Mouse (Mus musculus): Measurements from ENCODE around the gene Tmem131. TPM values are rescaled to one million over a fixed set of nuclear protein-coding genes. Genes with fewer than 3 reads are reported as not detected.
A peak's percentile ranks its signal among the peaks of the same experiment; 100 is the strongest.
"Not testable (repeated sequence)": the region's sequence is repeated elsewhere in the genome, so short reads cannot be mapped to it uniquely, and the experiment has no call there.

Tmem131 gene
- polyA plus RNA-seq, 1 experiment from 2014 or later: 14.7 TPM

DNA sequence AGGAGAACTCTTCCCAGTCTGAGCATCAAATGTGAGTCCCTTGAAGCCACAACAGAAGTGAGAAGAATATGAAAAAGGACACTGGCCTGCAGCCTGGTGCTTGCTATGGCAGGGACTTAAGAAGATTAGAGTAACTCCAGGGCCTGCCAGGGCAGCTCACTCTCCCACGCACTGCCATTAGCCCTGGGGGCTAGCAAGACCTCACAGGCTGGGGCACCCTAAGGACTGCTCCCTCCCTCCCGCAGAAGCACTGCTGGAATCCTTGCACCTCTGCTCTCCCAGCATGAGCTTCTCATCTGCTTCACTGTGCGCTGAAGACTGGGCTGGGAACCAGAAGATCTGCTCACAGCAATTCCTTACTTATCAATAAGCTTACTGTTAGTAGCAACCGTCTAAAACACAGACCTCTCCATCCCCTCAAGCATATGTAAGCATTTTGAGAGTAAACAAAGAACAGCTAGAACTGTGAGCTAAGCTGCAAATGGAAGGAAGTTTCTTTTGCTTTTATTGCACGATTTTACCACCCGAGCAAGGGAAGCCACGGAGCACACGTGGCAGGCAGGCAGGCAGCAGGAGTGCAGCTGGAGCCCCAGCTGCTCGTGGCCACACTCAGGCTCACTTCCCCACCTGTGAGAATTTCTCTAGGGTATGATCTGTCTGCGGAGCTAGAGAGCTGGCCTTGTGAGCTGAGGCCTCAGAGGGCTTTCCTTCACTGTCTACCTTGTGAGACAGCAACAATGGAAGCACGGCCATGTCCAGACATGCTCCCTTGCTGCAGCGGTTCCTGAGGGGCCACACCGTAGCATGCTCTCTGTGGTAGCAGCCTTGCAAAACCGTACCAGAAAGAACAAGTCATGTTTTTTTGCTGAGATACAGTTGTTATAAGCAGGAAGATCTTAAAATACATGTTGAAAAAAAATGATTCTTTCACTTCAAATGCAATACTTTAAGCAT lies 112.3 kb downstream of the Tmem131 start:
- H3K4me2 ChIP-seq (replicated peaks): no peak overlapping the region
- H3K27me3 ChIP-seq: no peaks in the 10 kb centered on the region
- H3K27ac ChIP-seq (replicated peaks): peak overlapping the region; percentile 85
- 28% methylated on average over 14 of the region's 14 CpGs for WGBS
- peak; percentile 60; the same call in 1 of the 2 replicates for ATAC-seq (ENCODE audit: insufficient number of reproducible peaks, low FRiP score, low TSS enrichment, low read depth)
- no peaks in the 10 kb centered on the region for H3K9me3 ChIP-seq (replicated peaks)
- H3K4me1 ChIP-seq: peaks cover 9% of the 10 kb centered on the region; the same call in 1 of the 2 replicates
- H3K9ac ChIP-seq: no peak overlapping the region
- peaks cover 43% of the 10 kb centered on the region for H3K36me3 ChIP-seq
- H3K4me3 ChIP-seq (replicated peaks): no peak overlapping the region

DNA sequence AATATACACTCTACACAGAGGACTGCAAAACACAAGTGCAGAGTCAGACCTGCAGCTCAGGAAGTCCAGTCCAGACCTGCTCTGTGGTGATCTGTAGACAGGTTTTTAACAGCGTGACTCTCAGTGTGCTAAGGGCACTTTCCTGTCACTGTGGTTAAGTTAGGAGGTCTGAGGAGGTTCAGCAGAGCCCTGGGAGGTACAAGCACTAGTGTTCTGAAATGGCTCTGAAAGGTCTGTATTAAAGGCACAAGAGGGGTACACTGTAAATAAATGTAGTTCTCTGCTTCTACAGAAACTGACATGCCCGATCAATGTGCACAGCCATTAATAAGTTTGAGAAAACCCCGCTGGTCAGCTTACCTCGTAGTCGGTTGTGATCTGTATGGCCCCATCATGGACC lies 119.1 kb downstream of the Tmem131 start:
- ATAC-seq (ENCODE audit: insufficient number of reproducible peaks, low FRiP score, low TSS enrichment, low read depth): no peak
- 88% methylated on average over 5 of the region's 5 CpGs for WGBS
- H3K36me3 ChIP-seq: peaks cover 67% of the 10 kb centered on the region

DNA sequence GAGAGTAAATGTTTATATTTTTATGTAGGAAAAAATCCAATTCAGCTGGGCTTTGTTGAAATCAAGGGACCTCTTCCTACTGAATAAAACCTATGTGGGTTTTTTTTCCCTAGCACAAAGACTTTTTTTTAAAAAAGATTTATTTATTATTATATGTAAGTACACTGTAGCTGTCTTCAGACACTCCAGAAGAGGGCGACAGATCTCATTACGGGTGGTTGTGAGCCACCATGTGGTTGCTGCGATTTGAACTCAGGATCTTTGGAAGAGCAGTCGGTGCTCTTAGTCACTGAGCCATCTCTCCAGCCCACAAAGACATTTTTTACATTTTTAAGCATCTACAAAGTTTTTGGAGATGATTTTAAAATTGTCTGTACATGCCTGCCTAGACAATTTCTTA lies 121.5 kb downstream of the Tmem131 start:
- H3K9ac ChIP-seq; H3K27me3 ChIP-seq; H3K27ac ChIP-seq (replicated peaks); H3K4me2 ChIP-seq (replicated peaks); H3K4me3 ChIP-seq (replicated peaks); ATAC-seq (ENCODE audit: insufficient number of reproducible peaks, low FRiP score, low TSS enrichment, low read depth); H3K9me3 ChIP-seq (replicated peaks); H3K4me1 ChIP-seq: not testable (repeated sequence)
- 85% methylated on average over 4 of the region's 4 CpGs for WGBS
- peaks cover 76% of the 10 kb centered on the region for H3K36me3 ChIP-seq

More for the DNA sequence above, 119.1 kb downstream of the Tmem131 start:
- Histone ChIP-seq H3K27ac (replicated peaks) (no peak overlapping the region), H3K4me2 (replicated peaks) (no peak overlapping the region), H3K4me3 (replicated peaks) (no peak overlapping the region), H3K9me3 (replicated peaks) (no peaks in the 10 kb centered on the region), H3K9ac (no peak overlapping the region), H3K27me3 (no peaks in the 10 kb centered on the region), H3K4me1 (no peaks in the 10 kb centered on the region)

DNA sequence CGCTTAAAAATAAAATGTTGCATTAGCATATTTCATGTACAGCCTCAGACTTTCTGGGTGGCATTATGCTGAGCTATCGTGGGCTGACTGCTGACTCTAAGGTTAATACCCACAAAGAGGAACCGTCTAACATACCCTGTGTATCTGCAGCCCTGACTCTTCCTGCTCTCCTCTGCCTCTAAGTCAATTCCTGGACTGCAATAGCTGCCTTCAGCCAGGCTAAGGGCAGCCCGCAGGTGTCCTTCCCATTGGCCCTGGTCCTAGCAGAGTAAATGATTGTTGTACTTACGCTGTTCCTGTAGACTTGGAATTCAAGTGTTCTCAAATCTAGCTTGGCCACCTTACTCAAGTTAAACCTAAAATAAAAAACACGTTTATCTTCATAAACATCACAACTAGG lies 128.3 kb downstream of the Tmem131 start:
- Histone ChIP-seq H3K4me1 (no peaks in the 10 kb centered on the region), H3K9ac (no peak overlapping the region), H3K27me3 (no peaks in the 10 kb centered on the region), H3K4me2 (replicated peaks) (no peak overlapping the region), H3K27ac (replicated peaks) (no peak overlapping the region), H3K9me3 (replicated peaks) (no peaks in the 10 kb centered on the region), H3K36me3 (peaks cover 77% of the 10 kb centered on the region), H3K4me3 (replicated peaks) (no peak overlapping the region)
- 92% methylated on average over 6 of the region's 6 CpGs for WGBS
- no peak for ATAC-seq (ENCODE audit: insufficient number of reproducible peaks, low FRiP score, low TSS enrichment, low read depth)

DNA sequence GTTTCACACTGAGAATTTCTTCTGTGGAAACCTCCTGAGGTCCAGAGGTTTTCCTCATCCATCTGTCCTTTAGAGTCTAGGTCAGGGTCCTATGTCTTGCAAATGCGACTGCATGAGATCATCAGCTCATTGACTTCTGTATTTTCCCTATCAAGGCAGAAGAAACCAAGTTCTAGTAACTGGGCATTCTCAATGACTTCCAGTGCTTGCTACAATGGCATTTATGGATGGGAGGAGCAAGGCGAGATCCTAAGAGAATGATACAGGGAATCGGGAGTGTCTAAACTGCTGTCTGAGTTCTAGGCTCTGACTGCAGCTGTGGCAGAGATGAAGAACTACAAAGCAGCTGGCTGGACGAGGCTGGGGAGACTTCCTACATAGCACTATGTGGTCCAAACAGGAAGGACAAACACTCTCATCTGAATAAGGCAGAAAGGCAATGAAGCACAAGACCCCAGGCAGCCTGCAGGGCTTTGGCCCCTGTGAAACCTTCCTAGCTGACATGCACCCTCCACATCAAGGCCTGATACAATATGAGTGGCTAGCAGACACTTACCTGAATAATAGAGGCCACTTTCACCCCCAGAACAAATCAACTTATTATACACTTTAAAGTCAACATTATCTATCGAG lies 129.1 kb downstream of the Tmem131 start:
- H3K9me3 ChIP-seq (replicated peaks): no peaks in the 10 kb centered on the region
- peaks cover 80% of the 10 kb centered on the region for H3K36me3 ChIP-seq
- WGBS: 82% methylated on average over 5 of the region's 5 CpGs

DNA sequence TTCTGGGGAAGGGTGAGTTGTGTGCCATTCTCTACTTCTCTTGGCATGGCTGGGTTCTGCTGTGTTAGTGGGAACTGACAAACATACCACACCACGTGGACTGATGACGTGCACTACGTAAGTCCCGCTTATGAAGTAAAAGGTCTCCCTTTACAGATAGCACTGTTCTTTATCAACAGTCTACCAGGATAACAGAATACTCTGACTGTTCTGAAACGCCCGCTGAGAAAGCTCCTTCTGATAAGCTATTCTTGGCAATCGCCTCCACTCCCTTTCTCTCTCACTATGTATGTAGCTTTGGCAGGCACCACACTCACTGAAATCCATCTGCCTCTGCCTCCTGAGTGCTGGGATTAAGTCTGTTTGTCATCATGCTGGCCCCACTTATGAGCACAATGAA lies 130.1 kb downstream of the Tmem131 start:
- ATAC-seq (ENCODE audit: insufficient number of reproducible peaks, low FRiP score, low TSS enrichment, low read depth): no peak
- Histone ChIP-seq H3K4me2 (replicated peaks) (no peak overlapping the region), H3K4me3 (replicated peaks) (no peak overlapping the region), H3K9ac (no peak overlapping the region), H3K27ac (replicated peaks) (no peak overlapping the region), H3K9me3 (replicated peaks) (no peaks in the 10 kb centered on the region), H3K27me3 (no peaks in the 10 kb centered on the region), H3K4me1 (no peaks in the 10 kb centered on the region), H3K36me3 (peaks cover 83% of the 10 kb centered on the region)
- WGBS: 83% methylated on average over 7 of the region's 7 CpGs

More for the DNA sequence above, 129.1 kb downstream of the Tmem131 start:
- Histone ChIP-seq H3K4me3 (replicated peaks) (no peak overlapping the region), H3K4me2 (replicated peaks) (no peak overlapping the region), H3K27me3 (no peaks in the 10 kb centered on the region), H3K9ac (no peak overlapping the region), H3K4me1 (no peaks in the 10 kb centered on the region), H3K27ac (replicated peaks) (no peak overlapping the region)
- no peak for ATAC-seq (ENCODE audit: insufficient number of reproducible peaks, low FRiP score, low TSS enrichment, low read depth)

DNA sequence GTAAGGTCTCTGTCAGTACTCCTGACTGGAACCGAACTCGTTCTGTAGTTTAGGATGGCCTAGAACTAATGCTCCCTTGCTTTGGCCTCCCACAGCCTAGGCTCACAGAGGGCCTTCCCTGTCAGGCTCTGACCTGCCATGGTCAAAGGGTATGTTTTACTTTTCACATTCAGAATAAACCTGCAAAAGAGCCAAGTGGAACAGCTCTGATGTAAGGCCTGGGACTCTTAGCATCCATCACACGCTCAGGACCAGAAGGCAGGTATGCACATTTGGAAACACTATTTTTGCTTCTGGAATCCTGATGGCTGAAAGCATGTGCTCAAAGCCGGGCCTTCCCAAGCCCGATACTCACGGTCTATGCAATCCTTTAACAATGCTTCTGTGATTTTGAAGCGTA lies 131.7 kb downstream of the Tmem131 start:
- no peak overlapping the region for H3K27ac ChIP-seq (replicated peaks)
- H3K36me3 ChIP-seq: peaks cover 83% of the 10 kb centered on the region
- H3K4me2 ChIP-seq (replicated peaks): no peak overlapping the region
- no peak overlapping the region for H3K9ac ChIP-seq
- WGBS: 90% methylated on average over 7 of the region's 7 CpGs
- no peak overlapping the region for H3K4me3 ChIP-seq (replicated peaks)
- H3K27me3 ChIP-seq: no peaks in the 10 kb centered on the region
- no peaks in the 10 kb centered on the region for H3K9me3 ChIP-seq (replicated peaks)
- no peaks in the 10 kb centered on the region for H3K4me1 ChIP-seq
- ATAC-seq (ENCODE audit: insufficient number of reproducible peaks, low FRiP score, low TSS enrichment, low read depth): no peak

DNA sequence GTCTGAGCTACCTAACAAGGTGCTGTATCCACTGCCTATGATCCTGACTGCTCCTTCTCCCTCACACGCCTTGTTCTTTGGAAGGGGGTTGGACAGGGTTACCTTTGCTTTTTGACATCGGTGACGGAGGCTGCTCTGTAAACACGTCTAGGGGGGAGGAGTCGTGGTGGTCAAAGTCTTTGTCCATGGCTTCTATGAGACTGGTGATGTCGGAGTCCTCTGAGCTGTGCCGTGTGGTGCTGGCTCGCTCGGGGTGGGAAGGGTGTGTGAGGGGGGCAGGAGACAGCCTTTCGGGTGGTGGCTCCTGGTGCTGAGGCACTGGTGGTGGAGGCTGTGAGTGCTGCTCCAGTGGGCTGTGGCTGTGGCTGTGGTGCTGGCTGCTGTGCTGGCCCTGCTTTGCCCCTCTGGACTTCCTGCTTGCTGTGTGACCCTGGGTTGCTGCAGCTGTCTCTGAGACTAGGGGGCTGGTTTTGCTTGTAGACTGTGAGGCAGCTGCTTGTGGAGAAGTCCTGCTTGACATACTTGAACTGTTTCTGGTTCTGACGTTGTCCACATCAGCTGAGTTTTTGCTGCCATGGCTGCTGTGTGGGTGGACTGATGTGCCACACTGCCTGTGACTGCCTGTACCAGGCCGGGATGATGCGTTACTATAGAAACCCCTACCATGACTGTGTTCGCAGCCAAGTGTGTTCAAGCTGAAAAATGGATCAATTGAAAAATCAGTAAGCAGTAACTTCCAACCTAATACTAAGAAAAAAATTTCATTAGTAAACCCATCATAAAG lies 135.5 kb downstream of the Tmem131 start:
- WGBS: 92% methylated on average over 14 of the region's 14 CpGs
- Histone ChIP-seq H3K9ac (no peak overlapping the region), H3K27me3 (no peaks in the 10 kb centered on the region), H3K27ac (replicated peaks) (no peak overlapping the region), H3K4me1 (0 out of 2 replicates have a peak, but pooled peaks cover 6% of the 10 kb centered on the region), H3K36me3 (peaks cover 92% of the 10 kb centered on the region), H3K9me3 (replicated peaks) (no peaks in the 10 kb centered on the region), H3K4me2 (replicated peaks) (no peak overlapping the region), H3K4me3 (replicated peaks) (no peak overlapping the region)
- no peak for ATAC-seq (ENCODE audit: insufficient number of reproducible peaks, low FRiP score, low TSS enrichment, low read depth)

DNA sequence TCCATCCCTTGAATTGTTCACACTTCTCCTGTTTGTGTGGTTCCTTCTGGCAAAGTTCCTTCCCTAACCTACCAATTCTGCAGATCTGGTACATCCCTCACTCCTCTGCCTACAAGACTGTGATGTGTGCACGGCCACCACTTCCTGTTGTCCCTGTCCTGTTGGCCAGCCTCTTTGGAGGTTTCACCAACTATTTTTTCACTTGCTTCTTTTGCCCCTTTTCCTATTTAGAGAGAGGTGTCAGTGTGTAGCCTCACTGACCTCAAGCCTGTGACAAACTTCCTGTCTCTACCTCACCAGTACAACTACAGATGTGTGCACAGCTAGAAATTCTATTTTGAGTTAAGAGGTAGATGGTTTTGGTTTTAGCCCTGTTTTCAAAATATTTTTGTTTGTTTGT lies 136.4 kb downstream of the Tmem131 start:
- Histone ChIP-seq H3K4me1 (0 out of 2 replicates have a peak, but pooled peaks cover 6% of the 10 kb centered on the region), H3K9me3 (replicated peaks) (no peaks in the 10 kb centered on the region), H3K4me2 (replicated peaks) (no peak overlapping the region), H3K4me3 (replicated peaks) (no peak overlapping the region), H3K27me3 (no peaks in the 10 kb centered on the region), H3K36me3 (peaks cover 89% of the 10 kb centered on the region), H3K9ac (no peak overlapping the region), H3K27ac (replicated peaks) (no peak overlapping the region)
- 93% methylated on average over 1 of the region's 1 CpGs for WGBS
- no peak for ATAC-seq (ENCODE audit: insufficient number of reproducible peaks, low FRiP score, low TSS enrichment, low read depth)

DNA sequence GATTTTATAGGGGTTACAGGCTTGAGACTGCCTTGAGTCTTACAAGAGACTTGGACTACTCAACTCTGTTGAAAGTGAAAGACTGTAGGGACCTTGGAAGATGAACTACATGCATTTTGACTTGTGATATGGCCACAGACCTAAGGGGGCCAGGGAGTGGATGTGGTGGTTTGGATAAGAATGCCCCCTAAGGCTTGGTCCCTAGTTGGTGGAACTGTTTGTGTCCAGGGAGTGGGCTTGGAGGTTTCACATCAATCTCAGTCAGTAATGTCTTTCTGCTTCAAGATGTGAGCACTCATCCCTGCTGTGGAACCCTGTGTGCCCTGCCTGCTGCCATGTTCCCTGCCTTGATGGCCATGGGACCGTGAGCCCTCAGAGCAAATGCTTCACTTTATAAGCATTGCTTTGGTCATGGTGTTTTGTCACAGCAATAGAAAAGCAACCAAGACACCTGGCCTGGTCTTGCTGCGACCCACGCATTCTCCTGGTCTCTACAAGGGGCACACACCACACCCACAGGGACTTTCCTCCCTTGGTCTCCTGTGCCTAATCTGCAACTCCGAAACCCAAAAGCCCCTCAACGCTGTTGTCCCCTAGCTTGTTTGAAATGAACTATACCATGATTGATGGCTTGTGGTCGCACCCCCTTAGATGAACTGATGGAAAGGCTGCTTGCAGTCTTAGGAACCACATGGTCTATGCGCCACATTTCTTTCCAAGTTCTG lies 137.1 kb downstream of the Tmem131 start:
- Histone ChIP-seq H3K9me3 (replicated peaks) (no peaks in the 10 kb centered on the region), H3K4me1 (0 out of 2 replicates have a peak, but pooled peaks cover 6% of the 10 kb centered on the region), H3K27ac (replicated peaks) (no peak overlapping the region), H3K27me3 (no peaks in the 10 kb centered on the region), H3K36me3 (peaks cover 89% of the 10 kb centered on the region), H3K4me3 (replicated peaks) (no peak overlapping the region), H3K4me2 (replicated peaks) (no peak overlapping the region), H3K9ac (no peak overlapping the region)
- ATAC-seq (ENCODE audit: insufficient number of reproducible peaks, low FRiP score, low TSS enrichment, low read depth): no peak
- WGBS: 96% methylated on average over 7 of the region's 7 CpGs

Data from embryonic facial prominence, embryonic 15.5 days (tissue).